Mouse (Mus musculus) liver, adult 2 months (tissue): ENCODE results near the gene Agps. TPM values are rescaled to one million over a fixed set of nuclear protein-coding genes. Genes with fewer than 3 reads are reported as not detected.
A peak's percentile ranks its signal among the peaks of the same experiment; 100 is the strongest.

ENCODE experiments used
- DNase-seq: peaks from one replicate; pipeline ENCODE4 v3.0.0-alpha.2; 2011; ENCODE audit warnings: low read depth, low spot score; ENCODE audit errors: extremely low read depth
- H3K27ac ChIP-seq: fragments of 200-500 bp; replicated peaks from 2 replicates; pipeline ENCODE4 v1.5.1; 2012; ENCODE audit warnings: low read depth, mild to moderate bottlenecking, control low read depth, inconsistent platforms, low read length; ENCODE audit not compliant: insufficient read depth
- H3K27me3 ChIP-seq: fragments of 200-500 bp; 2 replicates; pipeline ENCODE4 v1.6.1; 2012; ENCODE audit warnings: mild to moderate bottlenecking, moderate library complexity, low read length, inconsistent platforms; ENCODE audit not compliant: control insufficient read depth, insufficient read depth
- H3K36me3 ChIP-seq: fragments of 200-500 bp; 2 replicates; pipeline ENCODE4 v1.6.1; 2012; ENCODE audit warnings: low read length, inconsistent platforms; ENCODE audit not compliant: control insufficient read depth, insufficient read depth
- H3K4me1 ChIP-seq: fragments of 200-500 bp; 2 replicates; pipeline ENCODE4 v1.6.1; 2011; ENCODE audit warnings: low read length; ENCODE audit not compliant: control insufficient read depth, insufficient read depth
- H3K4me3 ChIP-seq: fragments of 200-500 bp; 2 replicates; pipeline ENCODE4 v1.5.1; 2011; ENCODE audit warnings: low read depth, mild to moderate bottlenecking, control low read depth, low read length, moderate library complexity; ENCODE audit not compliant: insufficient read depth
- H3K79me2 ChIP-seq: fragments of 200-500 bp; 2 replicates; pipeline ENCODE4 v1.6.1; 2012; ENCODE audit warnings: inconsistent platforms, mild to moderate bottlenecking, low read length, moderate library complexity; ENCODE audit not compliant: control insufficient read depth, insufficient read depth
- H3K9ac ChIP-seq: fragments of 200-500 bp; 2 replicates; pipeline ENCODE4 v1.6.1; 2012; ENCODE audit warnings: low read depth, mild to moderate bottlenecking, control low read depth, inconsistent platforms, low read length
- CTCF ChIP-seq: fragments of 200-500 bp; IDR thresholded peaks from 2 replicates; pipeline ENCODE4 v1.5.1; 2011; ENCODE audit warnings: low read depth, low read length, control low read depth
- POLR2A ChIP-seq: fragments of 200-500 bp; IDR thresholded peaks from 2 replicates; pipeline ENCODE4 v1.6.1; 2011; ENCODE audit warnings: low read length, control low read depth; ENCODE audit not compliant: insufficient read depth; ENCODE audit errors: extremely low read depth
- WGBS: fragments of 180-500 bp; shearing (Covaris S2); methylation state at CpG from one replicate; pipeline ENCODE4 v1.1.7; 2018; 5-methylcytosine and 5-hydroxymethylcytosine counted together
- polyA plus RNA-seq: library from polyadenylated mRNA; depleted of rRNA; stranded (reverse); fragments of >200 nt; gene quantifications from 2 replicates; pipeline ENCODE4 v1.2.3, GENCODE M21; 2012
- total RNA-seq: library from RNA; depleted of rRNA; stranded (reverse); fragments of >200 nt; gene quantifications from 2 replicates; pipeline ENCODE4 v1.2.3, GENCODE M21; 2014

The Agps gene
- total and polyA plus RNA-seq, 2 experiments, result 1.6 to 10.6 TPM

- no peak for TF ChIP-seq CTCF
- no peak for TF ChIP-seq POLR2A
- peaks cover 5% of the 10 kb centered on the region for H3K36me3 ChIP-seq
Measured at GRCm38 (mm10) chr2:75895711-75896110, 63.7 kb downstream of the Agps start.

GRCm38 (mm10) chr2:75900281-75900680, 68.3 kb downstream of the Agps start:
- Histone ChIP-seq H3K4me3 (no peak overlapping the region), H3K36me3 (peaks cover 8% of the 10 kb centered on the region), H3K27ac (no peak overlapping the region), H3K4me1 (no peaks in the 10 kb centered on the region), H3K27me3 (no peaks in the 10 kb centered on the region), H3K9ac (no peak overlapping the region), H3K79me2 (no peaks in the 10 kb centered on the region)
- no peak for TF ChIP-seq POLR2A
- TF ChIP-seq CTCF, result 0 out of 2 replicates have a peak, but pooled peaks have one; percentile 1
- WGBS, result 98% methylated on average over 1 of the region's 1 CpGs
- DNase-seq, result no peak

More at GRCm38 (mm10) chr2:75895711-75896110, 63.7 kb downstream of the Agps start:
- Histone ChIP-seq H3K4me3 (no peak overlapping the region), H3K79me2 (no peaks in the 10 kb centered on the region), H3K4me1 (no peaks in the 10 kb centered on the region), H3K27me3 (no peaks in the 10 kb centered on the region), H3K9ac (no peak overlapping the region), H3K27ac (no peak overlapping the region)
- WGBS, result 79% methylated on average over 5 of the region's 5 CpGs
- DNase-seq, result no peak

GRCm38 (mm10) chr2:75901869-75902268, 69.9 kb downstream of the Agps start:
- Histone ChIP-seq H3K4me1 (no peaks in the 10 kb centered on the region), H3K36me3 (peaks cover 10% of the 10 kb centered on the region), H3K4me3 (no peak overlapping the region), H3K27ac (no peak overlapping the region), H3K27me3 (no peaks in the 10 kb centered on the region), H3K9ac (no peak overlapping the region), H3K79me2 (no peaks in the 10 kb centered on the region)
- TF ChIP-seq POLR2A, result no peak
- TF ChIP-seq CTCF, result no peak
- 96% methylated on average over 9 of the region's 9 CpGs for WGBS
- DNase-seq, result no peak

- TF ChIP-seq POLR2A, result no peak
- no peak for TF ChIP-seq CTCF
- H3K36me3 ChIP-seq, result peaks cover 17% of the 10 kb centered on the region
- H3K79me2 ChIP-seq, result no peaks in the 10 kb centered on the region
- WGBS, result 85% methylated on average over 1 of the region's 1 CpGs
- no peak for DNase-seq
- H3K27me3 ChIP-seq, result no peaks in the 10 kb centered on the region
- no peak overlapping the region for H3K9ac ChIP-seq
- no peak overlapping the region for H3K4me3 ChIP-seq
- H3K4me1 ChIP-seq, result no peaks in the 10 kb centered on the region
- no peak overlapping the region for H3K27ac ChIP-seq
Measured at GRCm38 (mm10) chr2:75907142-75907541, 75.2 kb downstream of the Agps start.

GRCm38 (mm10) chr2:75915040-75915439, 83.1 kb downstream of the Agps start:
- TF ChIP-seq POLR2A (no peak), CTCF (no peak)
- 89% methylated on average over 3 of the region's 3 CpGs for WGBS
- Histone ChIP-seq H3K27ac (no peak overlapping the region), H3K27me3 (no peaks in the 10 kb centered on the region), H3K79me2 (no peaks in the 10 kb centered on the region), H3K4me1 (no peaks in the 10 kb centered on the region), H3K4me3 (no peak overlapping the region), H3K9ac (no peak overlapping the region), H3K36me3 (peaks cover 15% of the 10 kb centered on the region; the same call in 1 of the 2 replicates)
- no peak for DNase-seq

GRCm38 (mm10) chr2:75923807-75924340, 91.9 kb downstream of the Agps start:
- H3K4me1 ChIP-seq, result no peaks in the 10 kb centered on the region
- WGBS, result 99% methylated on average over 4 of the region's 4 CpGs
- DNase-seq, result no peak
- no peak overlapping the region for H3K4me3 ChIP-seq
- no peaks in the 10 kb centered on the region for H3K27me3 ChIP-seq
- no peak overlapping the region for H3K9ac ChIP-seq
- H3K27ac ChIP-seq, result no peak overlapping the region
- no peaks in the 10 kb centered on the region for H3K79me2 ChIP-seq
- TF ChIP-seq CTCF (no peak), POLR2A (no peak)
- peaks cover 19% of the 10 kb centered on the region for H3K36me3 ChIP-seq
